Mouse (Mus musculus) embryonic facial prominence, embryonic 13.5 days (tissue): ENCODE results near the gene Nfib. TPM values are rescaled to one million over a fixed set of nuclear protein-coding genes. Genes with fewer than 3 reads are reported as not detected.
A peak's percentile ranks its signal among the peaks of the same experiment; 100 is the strongest.

Source experiments
- ATAC-seq: fragments of 200-750 bp; cut with Nextera tagmentation; 2 replicates; pipeline ENCODE4 v1.8.0; 2017; ENCODE audit warnings: low read depth; ENCODE audit not compliant: insufficient number of reproducible peaks, insufficient read depth, low FRiP score, low TSS enrichment
- H3K27ac ChIP-seq: fragments of 300-500 bp; sonication (generic); 2 replicates; pipeline ENCODE4 v1.5.1; 2015; ENCODE audit warnings: moderate library complexity, mild to moderate bottlenecking, inconsistent platforms
- H3K27me3 ChIP-seq: fragments of 300-500 bp; sonication (generic); 2 replicates; pipeline ENCODE4 v1.6.1; 2015; ENCODE audit warnings: mild to moderate bottlenecking, inconsistent platforms
- H3K36me3 ChIP-seq: fragments of 300-500 bp; sonication (generic); 2 replicates; pipeline ENCODE4 v1.6.1; 2015; ENCODE audit warnings: mild to moderate bottlenecking, inconsistent platforms
- H3K4me1 ChIP-seq: fragments of 300-500 bp; sonication (generic); 2 replicates; pipeline ENCODE4 v1.6.1; 2015; ENCODE audit warnings: inconsistent platforms
- H3K4me2 ChIP-seq: fragments of 300-500 bp; sonication (generic); 2 replicates; pipeline ENCODE4 v1.6.1; 2015; ENCODE audit warnings: moderate library complexity, mild to moderate bottlenecking, inconsistent platforms
- H3K4me3 ChIP-seq: fragments of 300-500 bp; sonication (generic); 2 replicates; pipeline ENCODE4 v1.5.1; 2015; ENCODE audit warnings: mild to moderate bottlenecking, inconsistent platforms
- H3K9ac ChIP-seq: fragments of 300-500 bp; sonication (generic); 2 replicates; pipeline ENCODE4 v1.6.1; 2015; ENCODE audit warnings: mild to moderate bottlenecking, inconsistent platforms
- H3K9me3 ChIP-seq: fragments of 300-500 bp; sonication (generic); 2 replicates; pipeline ENCODE4 v1.6.1; 2016; ENCODE audit warnings: inconsistent platforms
- WGBS: fragments of 180-500 bp; shearing (Covaris S2); methylation state at CpG from one replicate; pipeline ENCODE4 v1.1.7; 2015; ENCODE audit warnings: mixed read lengths; 5-methylcytosine and 5-hydroxymethylcytosine counted together
- polyA plus RNA-seq: library from polyadenylated mRNA; unstranded; fragments of >200 nt; fragmentation: Nextera tagmentation; extraction: Ambion mirVana; gene quantifications from 2 replicates; pipeline ENCODE4 v1.2.1, GENCODE M21; 2015

The Nfib gene
- polyA plus RNA-seq, 1 experiment from 2014 or later = 104 TPM

- ATAC-seq = no peak
- Histone ChIP-seq H3K36me3 (no peaks in the 10 kb centered on the region), H3K9me3 (no peaks in the 10 kb centered on the region), H3K4me2 (no peak overlapping the region), H3K4me1 (peaks cover 9% of the 10 kb centered on the region), H3K27ac (no peak overlapping the region), H3K4me3 (no peak overlapping the region), H3K9ac (no peak overlapping the region), H3K27me3 (no peaks in the 10 kb centered on the region)
- WGBS = 84% methylated on average over 9 of the region's 9 CpGs
These were observed 120.0 kb downstream of the Nfib start for GRCm38 (mm10) chr4:82585536-82585935.

GRCm38 (mm10) chr4:82585056-82585455, 120.5 kb downstream of the Nfib start:
- WGBS = 93% methylated on average over 5 of the region's 5 CpGs
- no peak for ATAC-seq

GRCm38 (mm10) chr4:82584548-82584947, 121.0 kb downstream of the Nfib start:
- 54% methylated on average over 4 of the region's 4 CpGs for WGBS
- Histone ChIP-seq H3K4me2 (no peak overlapping the region), H3K4me3 (no peak overlapping the region)

More at GRCm38 (mm10) chr4:82585056-82585455, 120.5 kb downstream of the Nfib start:
- Histone ChIP-seq H3K4me3 (no peak overlapping the region), H3K27ac (no peak overlapping the region), H3K27me3 (no peaks in the 10 kb centered on the region), H3K4me2 (no peak overlapping the region), H3K4me1 (peaks cover 9% of the 10 kb centered on the region), H3K9ac (no peak overlapping the region), H3K36me3 (no peaks in the 10 kb centered on the region), H3K9me3 (no peaks in the 10 kb centered on the region)

DNA sequence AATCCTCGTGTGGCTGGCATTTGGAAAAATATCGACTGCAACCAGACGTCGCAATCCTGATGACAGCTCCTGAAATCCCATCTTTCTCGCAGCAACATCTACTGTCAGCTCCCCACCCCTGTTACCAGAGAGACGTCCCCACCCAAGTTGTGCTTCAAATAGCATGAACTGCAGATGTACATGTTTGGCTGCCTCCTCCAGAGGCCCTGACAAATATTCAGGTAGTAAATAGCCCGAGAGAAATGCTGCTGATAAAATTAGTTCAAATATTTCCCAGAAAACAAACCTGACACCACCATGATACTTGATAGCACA, 132.3 kb downstream of the Nfib start:
- no peak for ATAC-seq
- WGBS = 40% methylated on average over 7 of the region's 7 CpGs

More at GRCm38 (mm10) chr4:82584548-82584947, 121.0 kb downstream of the Nfib start:
- Histone ChIP-seq H3K4me1 (peaks cover 6% of the 10 kb centered on the region), H3K27me3 (no peaks in the 10 kb centered on the region), H3K9ac (no peak overlapping the region), H3K9me3 (no peaks in the 10 kb centered on the region), H3K27ac (no peak overlapping the region), H3K36me3 (no peaks in the 10 kb centered on the region)
- no peak for ATAC-seq

DNA sequence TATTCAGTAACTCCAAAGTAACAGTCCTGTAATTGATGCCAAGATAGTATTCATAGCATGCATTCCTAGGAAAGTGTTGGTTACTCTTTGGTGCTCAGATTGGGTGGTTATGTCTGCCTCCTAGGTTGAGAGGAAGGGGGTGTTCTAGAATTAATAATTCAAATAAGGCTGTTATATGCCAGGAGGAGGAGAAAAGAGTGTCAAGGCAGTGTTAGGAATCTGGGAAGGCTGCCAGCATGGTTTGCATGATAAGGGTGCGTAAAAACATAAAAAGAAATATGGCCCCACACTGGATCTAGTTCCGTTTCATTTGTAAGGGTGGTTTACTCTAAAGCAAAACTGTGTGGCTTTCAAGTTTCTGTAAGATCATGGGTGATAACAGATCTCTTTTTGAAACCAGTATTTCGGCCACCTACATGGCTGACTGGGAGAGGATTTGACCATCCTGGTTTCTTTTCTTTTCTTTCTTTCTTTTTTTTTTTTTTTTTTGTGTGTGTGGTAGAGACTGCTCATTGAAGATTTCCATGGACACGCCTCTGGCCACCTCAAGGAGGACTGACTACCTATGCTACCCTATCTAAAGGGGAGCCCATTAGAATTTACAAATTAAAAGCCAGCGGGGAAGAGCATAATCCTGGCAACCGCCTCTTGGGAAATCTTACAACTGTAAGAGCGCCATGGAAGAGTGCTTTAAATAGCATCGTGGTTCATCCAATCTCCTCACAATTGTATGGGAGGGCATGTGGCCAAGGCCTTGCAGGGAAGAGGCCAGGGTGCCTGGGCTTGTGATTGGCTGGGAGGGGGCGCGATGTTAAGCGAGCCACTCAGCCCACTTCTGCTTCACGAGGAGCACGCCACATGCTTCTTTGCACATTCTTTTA, 132.9 kb downstream of the Nfib start:
- WGBS = 58% methylated on average over 13 of the region's 13 CpGs
- no peaks in the 10 kb centered on the region for H3K27me3 ChIP-seq
- H3K27ac ChIP-seq = peak overlapping the region; percentile 39; the same call in 1 of the 2 replicates
- ATAC-seq = no peak
- no peak overlapping the region for H3K4me3 ChIP-seq
- no peaks in the 10 kb centered on the region for H3K9me3 ChIP-seq
- H3K4me2 ChIP-seq = no peak overlapping the region
- no peak overlapping the region for H3K9ac ChIP-seq
- H3K36me3 ChIP-seq = no peaks in the 10 kb centered on the region
- peaks cover 21% of the 10 kb centered on the region for H3K4me1 ChIP-seq

More for the DNA sequence above, 132.3 kb downstream of the Nfib start:
- Histone ChIP-seq H3K27ac (peak overlapping the region; percentile 39; the same call in 1 of the 2 replicates), H3K4me2 (no peak overlapping the region), H3K27me3 (no peaks in the 10 kb centered on the region), H3K4me3 (no peak overlapping the region), H3K9ac (no peak overlapping the region), H3K9me3 (no peaks in the 10 kb centered on the region), H3K4me1 (peaks cover 21% of the 10 kb centered on the region), H3K36me3 (no peaks in the 10 kb centered on the region)

- no peak for ATAC-seq
- no peaks in the 10 kb centered on the region for H3K36me3 ChIP-seq
- 99% methylated on average over 2 of the region's 2 CpGs for WGBS
- no peak overlapping the region for H3K27ac ChIP-seq
- no peaks in the 10 kb centered on the region for H3K9me3 ChIP-seq
- no peak overlapping the region for H3K4me3 ChIP-seq
- no peak overlapping the region for H3K4me2 ChIP-seq
- no peak overlapping the region for H3K9ac ChIP-seq
- H3K27me3 ChIP-seq = no peaks in the 10 kb centered on the region; the same call in 1 of the 2 replicates
- peaks cover 41% of the 10 kb centered on the region for H3K4me1 ChIP-seq
These were observed 146.7 kb downstream of the Nfib start for GRCm38 (mm10) chr4:82558816-82559215.

DNA sequence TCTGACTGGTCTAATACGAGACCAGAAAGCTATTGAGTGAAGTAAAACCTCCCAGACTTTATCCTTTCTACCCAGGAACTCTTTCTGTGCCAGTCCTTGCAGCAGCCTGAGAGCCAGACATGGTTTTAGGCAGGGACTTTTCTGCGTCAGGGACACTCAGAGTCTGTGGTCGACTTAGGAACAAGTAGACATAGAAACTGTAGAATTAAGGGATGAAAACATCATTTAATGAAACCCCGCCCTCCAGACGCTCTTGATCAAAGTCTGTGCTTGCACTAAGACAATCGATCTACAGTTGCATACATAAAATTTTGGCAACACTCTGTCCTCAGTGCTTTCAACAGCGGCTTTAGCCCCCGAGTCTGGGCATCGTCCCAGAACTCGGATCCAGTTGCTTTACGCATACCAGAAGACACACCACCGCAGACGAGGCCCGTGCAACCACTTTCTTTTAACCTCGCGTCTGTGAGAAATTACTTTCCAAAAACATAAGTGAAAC, 149.8 kb downstream of the Nfib start:
- 21% methylated on average over 16 of the region's 16 CpGs for WGBS
- Histone ChIP-seq H3K4me2 (peak overlapping the region; percentile 38), H3K27ac (peak overlapping the region; percentile 89), H3K27me3 (no peaks in the 10 kb centered on the region; the same call in 1 of the 2 replicates), H3K36me3 (no peaks in the 10 kb centered on the region), H3K4me1 (peaks cover 35% of the 10 kb centered on the region), H3K4me3 (no peak overlapping the region), H3K9ac (no peak overlapping the region), H3K9me3 (no peaks in the 10 kb centered on the region)
- ATAC-seq = peak; percentile 85

- 72% methylated on average over 3 of the region's 3 CpGs for WGBS
- no peak overlapping the region for H3K27ac ChIP-seq
- H3K27me3 ChIP-seq = no peaks in the 10 kb centered on the region; the same call in 1 of the 2 replicates
- no peak overlapping the region for H3K9ac ChIP-seq
- no peak overlapping the region for H3K4me2 ChIP-seq
- ATAC-seq = no peak
- no peak overlapping the region for H3K4me3 ChIP-seq
- H3K9me3 ChIP-seq = no peaks in the 10 kb centered on the region
- no peaks in the 10 kb centered on the region for H3K36me3 ChIP-seq
- H3K4me1 ChIP-seq = peaks cover 29% of the 10 kb centered on the region
These were observed 151.9 kb downstream of the Nfib start for GRCm38 (mm10) chr4:82553658-82554057.

- Histone ChIP-seq H3K36me3 (no peaks in the 10 kb centered on the region), H3K9me3 (no peaks in the 10 kb centered on the region), H3K27ac (no peak overlapping the region; the same call in 1 of the 2 replicates), H3K4me1 (peaks cover 27% of the 10 kb centered on the region), H3K4me3 (no peak overlapping the region), H3K27me3 (no peaks in the 10 kb centered on the region; the same call in 1 of the 2 replicates), H3K4me2 (no peak overlapping the region), H3K9ac (no peak overlapping the region)
- no peak for ATAC-seq
- 71% methylated on average over 7 of the region's 7 CpGs for WGBS
These were observed 153.3 kb downstream of the Nfib start for GRCm38 (mm10) chr4:82552238-82552637.

- H3K4me3 ChIP-seq = no peak overlapping the region
- no peaks in the 10 kb centered on the region for H3K36me3 ChIP-seq
- no peaks in the 10 kb centered on the region for H3K27me3 ChIP-seq
- ATAC-seq = no peak
- H3K4me1 ChIP-seq = peaks cover 18% of the 10 kb centered on the region
- 87% methylated on average over 10 of the region's 10 CpGs for WGBS
- no peaks in the 10 kb centered on the region for H3K9me3 ChIP-seq
- no peak overlapping the region for H3K27ac ChIP-seq
- H3K4me2 ChIP-seq = no peak overlapping the region
- H3K9ac ChIP-seq = no peak overlapping the region
These were observed 155.7 kb downstream of the Nfib start for GRCm38 (mm10) chr4:82549762-82550380.

DNA sequence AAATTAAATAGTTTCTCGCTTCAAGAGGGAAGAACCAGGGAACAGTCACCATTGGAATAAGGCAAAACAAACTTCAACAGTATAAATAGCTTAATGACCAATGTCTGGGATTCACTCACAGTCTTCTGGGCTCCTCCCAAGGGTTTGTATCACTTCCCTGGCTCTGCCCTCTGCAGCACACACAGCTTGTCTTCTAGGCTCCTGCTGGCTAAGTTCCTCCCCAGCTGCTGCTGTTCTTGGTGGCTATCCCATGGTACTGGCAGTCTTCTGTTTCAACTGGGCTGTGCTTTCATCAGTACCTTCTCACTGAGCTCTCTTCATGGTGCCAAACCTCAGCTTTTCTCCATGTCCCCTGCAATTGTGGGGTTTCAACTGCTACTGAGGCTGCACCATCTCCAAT, 157.3 kb downstream of the Nfib start:
- Histone ChIP-seq H3K4me2 (no peak overlapping the region), H3K36me3 (no peaks in the 10 kb centered on the region), H3K4me1 (peaks cover 19% of the 10 kb centered on the region; the same call in 1 of the 2 replicates), H3K27me3 (no peaks in the 10 kb centered on the region), H3K9ac (no peak overlapping the region), H3K9me3 (no peaks in the 10 kb centered on the region), H3K4me3 (no peak overlapping the region), H3K27ac (no peak overlapping the region)
- ATAC-seq = no peak
- WGBS = 93% methylated on average over 1 of the region's 1 CpGs
